Mouse (Mus musculus) forebrain, embryonic 14.5 days (tissue): ENCODE measurements around the gene Megf11. TPM values are rescaled to one million over a fixed set of nuclear protein-coding genes. Genes with fewer than 3 reads are reported as not detected.
A peak's percentile ranks its signal among the peaks of the same experiment; 100 is the strongest.

Experiments used
- ATAC-seq: fragments of 200-750 bp; cut with Nextera tagmentation; 2 replicates; pipeline ENCODE4 v1.8.0; 2017; ENCODE audit warnings: mild to moderate bottlenecking, moderate library complexity
- DNase-seq: peaks from one replicate; pipeline ENCODE4 v3.0.0-alpha.2; 2015; ENCODE audit warnings: low spot score
- H3K27ac ChIP-seq: fragments of 300-500 bp; sonication (generic); 2 replicates; pipeline ENCODE4 v1.5.1; 2014; ENCODE audit warnings: low read depth, mild to moderate bottlenecking, control low read depth, low read length, moderate library complexity
- H3K27me3 ChIP-seq: fragments of 300-500 bp; sonication (generic); replicated peaks from 2 replicates; pipeline ENCODE4 v1.6.1; 2014; ENCODE audit warnings: low read length, control low read depth, mixed read lengths; ENCODE audit not compliant: control insufficient read depth, insufficient read depth
- H3K36me3 ChIP-seq: fragments of 300-500 bp; sonication (generic); 2 replicates; pipeline ENCODE4 v1.6.1; 2014; ENCODE audit warnings: low read length, control low read depth; ENCODE audit not compliant: control insufficient read depth, insufficient read depth
- H3K4me1 ChIP-seq: fragments of 300-500 bp; sonication (generic); 2 replicates; pipeline ENCODE4 v1.6.1; 2014; ENCODE audit warnings: antibody characterized with exemption, low read length, control low read depth; ENCODE audit not compliant: control insufficient read depth, insufficient read depth
- H3K4me2 ChIP-seq: fragments of 300-500 bp; sonication (generic); 2 replicates; pipeline ENCODE4 v1.6.1; 2014; ENCODE audit warnings: mild to moderate bottlenecking, control low read depth, low read length
- H3K4me3 ChIP-seq: fragments of 300-500 bp; sonication (generic); 2 replicates; pipeline ENCODE4 v1.5.1; 2014; ENCODE audit warnings: low read depth, low read length, control low read depth
- H3K9ac ChIP-seq: fragments of 300-500 bp; sonication (generic); 2 replicates; pipeline ENCODE4 v1.6.1; 2014; ENCODE audit warnings: mild to moderate bottlenecking, low read length, control low read depth, moderate library complexity
- H3K9me3 ChIP-seq: fragments of 300-500 bp; sonication (generic); replicated peaks from 2 replicates; pipeline ENCODE4 v1.6.1; 2016; ENCODE audit warnings: low read length, control low read depth, mixed read lengths; ENCODE audit not compliant: control insufficient read depth
- WGBS: fragments of 180-500 bp; shearing (Covaris S2); extraction: QIAGEN DNeasy Blood & Tissue Kit; methylation state at CpG from one replicate; pipeline ENCODE4 v1.1.7; 2014; 5-methylcytosine and 5-hydroxymethylcytosine counted together
- polyA plus RNA-seq: library from polyadenylated mRNA; unstranded; fragments of >200 nt; fragmentation: Nextera tagmentation; extraction: Ambion mirVana; gene quantifications from 2 replicates; pipeline ENCODE4 v1.2.1, GENCODE M21; 2014

Gene Megf11
- polyA plus RNA-seq, 1 experiment from 2014 or later = 7.0 TPM

GRCm38 (mm10) chr9:64482126-64482525, 96.7 kb downstream of the Megf11 start:
- Histone ChIP-seq H3K27me3 (peaks cover 3% of the 10 kb centered on the region), H3K4me3 (no peak overlapping the region), H3K27ac (no peak overlapping the region), H3K36me3 (no peaks in the 10 kb centered on the region), H3K4me1 (no peaks in the 10 kb centered on the region), H3K9ac (no peak overlapping the region), H3K9me3 (no peaks in the 10 kb centered on the region), H3K4me2 (no peak overlapping the region)
- WGBS = 69% methylated on average over 5 of the region's 5 CpGs
- DNase-seq (no peak), ATAC-seq (no peak)

GRCm38 (mm10) chr9:64487377-64487776, 102.0 kb downstream of the Megf11 start:
- Histone ChIP-seq H3K4me3 (no peak overlapping the region), H3K4me2 (no peak overlapping the region), H3K4me1 (no peaks in the 10 kb centered on the region), H3K27me3 (no peaks in the 10 kb centered on the region), H3K36me3 (no peaks in the 10 kb centered on the region), H3K9ac (no peak overlapping the region), H3K27ac (no peak overlapping the region), H3K9me3 (no peaks in the 10 kb centered on the region)
- WGBS = 58% methylated on average over 4 of the region's 4 CpGs
- DNase-seq (no peak), ATAC-seq (no peak)

GRCm38 (mm10) chr9:64494647-64495046, 109.2 kb downstream of the Megf11 start:
- no peak overlapping the region for H3K9ac ChIP-seq
- H3K27ac ChIP-seq = no peak overlapping the region
- no peaks in the 10 kb centered on the region for H3K27me3 ChIP-seq
- WGBS = 69% methylated on average over 6 of the region's 6 CpGs
- ATAC-seq (no peak), DNase-seq (no peak)
- H3K4me3 ChIP-seq = no peak overlapping the region
- H3K36me3 ChIP-seq = no peaks in the 10 kb centered on the region
- no peak overlapping the region for H3K4me2 ChIP-seq
- H3K9me3 ChIP-seq = no peaks in the 10 kb centered on the region
- peaks cover 15% of the 10 kb centered on the region for H3K4me1 ChIP-seq

GRCm38 (mm10) chr9:64498929-64499328, 113.5 kb downstream of the Megf11 start:
- H3K9me3 ChIP-seq = no peaks in the 10 kb centered on the region
- peaks cover 19% of the 10 kb centered on the region for H3K4me1 ChIP-seq
- DNase-seq = peak; percentile 92
- H3K9ac ChIP-seq = no peak overlapping the region
- H3K36me3 ChIP-seq = no peaks in the 10 kb centered on the region
- 27% methylated on average over 5 of the region's 5 CpGs for WGBS
- peak; percentile 85 for ATAC-seq
- H3K27me3 ChIP-seq = no peaks in the 10 kb centered on the region
- H3K4me2 ChIP-seq = no peak overlapping the region
- H3K4me3 ChIP-seq = no peak overlapping the region
- no peak overlapping the region; the same call in 1 of the 2 replicates for H3K27ac ChIP-seq

GRCm38 (mm10) chr9:64501211-64501610, 115.8 kb downstream of the Megf11 start:
- peaks cover 27% of the 10 kb centered on the region for H3K4me1 ChIP-seq
- no peaks in the 10 kb centered on the region for H3K9me3 ChIP-seq
- DNase-seq (no peak), ATAC-seq (no peak)
- H3K4me2 ChIP-seq = no peak overlapping the region
- no peak overlapping the region for H3K4me3 ChIP-seq
- H3K27me3 ChIP-seq = no peaks in the 10 kb centered on the region
- no peaks in the 10 kb centered on the region for H3K36me3 ChIP-seq
- no peak overlapping the region for H3K27ac ChIP-seq
- H3K9ac ChIP-seq = no peak overlapping the region
- 96% methylated on average over 8 of the region's 8 CpGs for WGBS

- no peaks in the 10 kb centered on the region for H3K9me3 ChIP-seq
- no peak overlapping the region for H3K4me3 ChIP-seq
- H3K4me2 ChIP-seq = no peak overlapping the region
- H3K27me3 ChIP-seq = no peaks in the 10 kb centered on the region
- ATAC-seq = no peak
- 0 out of 2 replicates have a peak overlapping the region, but pooled peaks have one; percentile 15 for H3K27ac ChIP-seq
- WGBS = 80% methylated on average over 1 of the region's 1 CpGs
- DNase-seq = no peak
- H3K36me3 ChIP-seq = no peaks in the 10 kb centered on the region
- H3K9ac ChIP-seq = no peak overlapping the region
- H3K4me1 ChIP-seq = peaks cover 27% of the 10 kb centered on the region
Observed at GRCm38 (mm10) chr9:64503996-64504395, 118.6 kb downstream of the Megf11 start.

- peaks cover 22% of the 10 kb centered on the region for H3K4me1 ChIP-seq
- H3K36me3 ChIP-seq = no peaks in the 10 kb centered on the region
- no peak overlapping the region for H3K4me2 ChIP-seq
- H3K27me3 ChIP-seq = no peaks in the 10 kb centered on the region
- peak overlapping the region; percentile 15; the same call in 1 of the 2 replicates for H3K27ac ChIP-seq
- H3K4me3 ChIP-seq = no peak overlapping the region
- H3K9me3 ChIP-seq = no peaks in the 10 kb centered on the region
- WGBS = 95% methylated on average over 3 of the region's 3 CpGs
- ATAC-seq (peak; percentile 13; the same call in 1 of the 2 replicates), DNase-seq (no peak)
- no peak overlapping the region for H3K9ac ChIP-seq
Observed at GRCm38 (mm10) chr9:64504456-64504855, 119.0 kb downstream of the Megf11 start.

GRCm38 (mm10) chr9:64504921-64505320, 119.5 kb downstream of the Megf11 start:
- Histone ChIP-seq H3K9ac (no peak overlapping the region), H3K27ac (peak overlapping the region; percentile 15; the same call in 1 of the 2 replicates), H3K36me3 (no peaks in the 10 kb centered on the region), H3K4me2 (no peak overlapping the region), H3K4me3 (no peak overlapping the region), H3K4me1 (peaks cover 19% of the 10 kb centered on the region), H3K9me3 (no peaks in the 10 kb centered on the region), H3K27me3 (no peaks in the 10 kb centered on the region)
- ATAC-seq = peak; percentile 70
- peak; percentile 59 for DNase-seq
- 66% methylated on average over 8 of the region's 8 CpGs for WGBS

GRCm38 (mm10) chr9:64506440-64507206, 121.2 kb downstream of the Megf11 start:
- Histone ChIP-seq H3K36me3 (no peaks in the 10 kb centered on the region), H3K4me3 (no peak overlapping the region), H3K9ac (no peak overlapping the region), H3K27ac (no peak overlapping the region; the same call in 1 of the 2 replicates), H3K4me1 (peaks cover 19% of the 10 kb centered on the region), H3K27me3 (no peaks in the 10 kb centered on the region), H3K9me3 (no peaks in the 10 kb centered on the region), H3K4me2 (no peak overlapping the region)
- peak; percentile 79 for DNase-seq
- 43% methylated on average over 11 of the region's 11 CpGs for WGBS
- ATAC-seq = peak; percentile 74
